Mouse (Mus musculus): Measurements from ENCODE around the gene Ctdsp1. TPM values are rescaled to one million over a fixed set of nuclear protein-coding genes. Genes with fewer than 3 reads are reported as not detected.

Ctdsp1 gene
- polyA plus RNA-seq, 2 experiments = 36.0 to 37.6 TPM

DNA sequence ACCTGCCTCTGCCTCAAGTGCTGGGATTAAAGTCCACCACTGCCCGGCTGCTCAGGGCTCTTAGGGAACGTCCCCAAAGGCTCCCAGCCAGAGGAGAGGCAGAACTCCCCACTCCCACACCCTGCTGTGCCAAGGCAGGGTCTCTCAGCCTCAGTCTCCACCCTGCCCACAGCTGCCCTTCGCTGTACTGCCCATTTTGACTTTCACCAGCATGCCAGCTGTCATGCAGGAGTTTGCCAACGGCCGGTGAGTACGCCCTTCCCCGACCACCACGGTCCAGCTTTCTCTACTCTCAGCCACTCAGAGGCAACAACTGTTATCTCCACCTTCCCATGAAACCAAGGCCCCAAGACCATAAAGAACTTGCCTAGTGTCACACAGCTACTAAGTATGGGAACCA, 6.8 kb upstream of the Ctdsp1 start:
- no peaks in the 10 kb centered on the region for H3K9me3 ChIP-seq (ENCODE audit: control insufficient read depth, low read length)
- no peak for ATAC-seq (ENCODE audit: insufficient read depth)
- peaks cover 5 to 26% of the 10 kb centered on the region in 2 experiments; a peak in 3 of 4 replicates for H3K4me1 ChIP-seq (replicated peaks; ENCODE audit: control insufficient read depth in 2 of 2, insufficient read depth in 2 of 2, low read length in 1 of 2)
- H3K4me3 ChIP-seq (ENCODE audit: insufficient read depth in 1 of 2, low read depth in 2 of 2, low read length in 2 of 2) = no peak overlapping the region
- no peaks in the 10 kb centered on the region for H3K27me3 ChIP-seq (ENCODE audit: control insufficient read depth, insufficient read depth, low read length)
- H3K27ac ChIP-seq = no peak overlapping the region
- WGBS (ENCODE audit: insufficient replicate concordance) = 67% methylated on average over 8 of the region's 8 CpGs
- H3K9ac ChIP-seq (replicated peaks) = no peak overlapping the region
- no peak for DNase-seq (ENCODE audit: low read depth in 3 of 3, low spot score in 3 of 3)
- H3K4me2 ChIP-seq (ENCODE audit: low read depth) = no peak overlapping the region
- TF ChIP-seq CTCF (IDR thresholded peaks at IDR 0.05; ENCODE audit: low read depth) = no peak
- no peaks in the 10 kb centered on the region for H3K36me3 ChIP-seq (replicated peaks; ENCODE audit: control insufficient read depth, insufficient read depth, low read depth)

DNA sequence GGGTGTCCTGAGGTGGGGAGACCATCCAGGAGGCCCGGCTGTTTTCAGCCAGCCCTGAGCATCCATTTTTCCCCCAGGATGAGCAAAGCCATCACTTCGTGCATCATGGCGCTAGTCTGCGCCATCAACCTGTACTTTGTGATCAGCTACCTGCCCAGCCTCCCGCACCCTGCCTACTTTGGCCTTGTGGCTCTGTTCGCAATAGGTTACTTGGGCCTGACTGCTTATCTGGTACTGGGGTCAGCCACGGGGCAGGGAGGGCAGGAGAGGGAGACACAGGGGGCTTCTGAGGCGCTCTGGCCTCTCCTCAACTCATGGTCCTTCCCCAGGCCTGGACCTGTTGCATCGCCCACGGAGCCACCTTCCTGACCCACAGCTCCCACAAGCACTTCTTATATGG, 6.2 kb upstream of the Ctdsp1 start:
- no peak overlapping the region for H3K4me3 ChIP-seq (ENCODE audit: insufficient read depth in 1 of 2, low read depth in 2 of 2, low read length in 2 of 2)
- no peaks in the 10 kb centered on the region for H3K27me3 ChIP-seq (ENCODE audit: control insufficient read depth, insufficient read depth, low read length)
- 81% methylated on average over 10 of the region's 10 CpGs for WGBS (ENCODE audit: insufficient replicate concordance)
- no peak overlapping the region for H3K9ac ChIP-seq (replicated peaks)
- no peak for TF ChIP-seq CTCF (IDR thresholded peaks at IDR 0.05; ENCODE audit: low read depth)
- H3K4me2 ChIP-seq (ENCODE audit: low read depth) = no peak overlapping the region
- DNase-seq (ENCODE audit: low read depth in 3 of 3, low spot score in 3 of 3) = no peak
- no peaks in the 10 kb centered on the region for H3K36me3 ChIP-seq (replicated peaks; ENCODE audit: control insufficient read depth, insufficient read depth, low read depth)
- H3K27ac ChIP-seq = no peak overlapping the region
- ATAC-seq (ENCODE audit: insufficient read depth) = no peak
- H3K4me1 ChIP-seq (replicated peaks; ENCODE audit: control insufficient read depth in 2 of 2, insufficient read depth in 2 of 2, low read length in 1 of 2) = peaks cover 9 to 28% of the 10 kb centered on the region in 2 experiments
- no peaks in the 10 kb centered on the region for H3K9me3 ChIP-seq (ENCODE audit: control insufficient read depth, low read length)

DNA sequence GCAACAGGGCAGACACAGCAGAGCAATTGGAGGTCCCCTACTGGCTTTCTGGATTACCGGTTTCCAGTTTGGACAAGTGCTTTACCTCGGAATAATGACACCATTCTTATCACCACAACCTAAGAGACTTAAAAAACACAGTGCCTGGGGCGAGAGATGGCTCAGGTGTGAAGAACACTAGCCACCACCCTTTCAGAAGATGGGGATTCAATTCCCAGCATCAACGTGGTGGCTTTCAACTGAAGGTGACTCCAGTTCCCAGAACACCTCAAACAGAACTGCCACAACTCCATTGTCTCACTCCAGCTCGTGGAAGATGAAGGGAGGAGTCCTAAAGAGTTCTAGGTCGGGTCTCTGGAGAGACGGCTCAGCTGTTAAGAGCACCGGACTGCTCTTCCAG, 5.8 kb upstream of the Ctdsp1 start:
- no peak overlapping the region for H3K9ac ChIP-seq (replicated peaks)
- ATAC-seq (ENCODE audit: insufficient read depth) (no peak), DNase-seq (ENCODE audit: low read depth in 3 of 3, low spot score in 3 of 3) (no peak)
- TF ChIP-seq EP300 (IDR thresholded peaks at IDR 0.05; ENCODE audit: low read depth) (no peak), CTCF (IDR thresholded peaks at IDR 0.05; ENCODE audit: low read depth) (no peak)
- no peaks in the 10 kb centered on the region for H3K27me3 ChIP-seq (ENCODE audit: control insufficient read depth, insufficient read depth, low read length)
- WGBS (ENCODE audit: insufficient replicate concordance) = 67% methylated on average over 8 of the region's 8 CpGs
- no peaks in the 10 kb centered on the region for H3K36me3 ChIP-seq (replicated peaks; ENCODE audit: control insufficient read depth, insufficient read depth, low read depth)
- H3K4me3 ChIP-seq (ENCODE audit: insufficient read depth in 1 of 2, low read depth in 2 of 2, low read length in 2 of 2) = no peak overlapping the region
- H3K4me1 ChIP-seq (replicated peaks; ENCODE audit: control insufficient read depth in 2 of 2, insufficient read depth in 2 of 2, low read length in 1 of 2) = peaks cover 14 to 31% of the 10 kb centered on the region in 2 experiments
- H3K4me2 ChIP-seq (ENCODE audit: low read depth) = no peak overlapping the region
- no peak overlapping the region for H3K27ac ChIP-seq
- H3K9me3 ChIP-seq (ENCODE audit: control insufficient read depth, low read length) = no peaks in the 10 kb centered on the region

DNA sequence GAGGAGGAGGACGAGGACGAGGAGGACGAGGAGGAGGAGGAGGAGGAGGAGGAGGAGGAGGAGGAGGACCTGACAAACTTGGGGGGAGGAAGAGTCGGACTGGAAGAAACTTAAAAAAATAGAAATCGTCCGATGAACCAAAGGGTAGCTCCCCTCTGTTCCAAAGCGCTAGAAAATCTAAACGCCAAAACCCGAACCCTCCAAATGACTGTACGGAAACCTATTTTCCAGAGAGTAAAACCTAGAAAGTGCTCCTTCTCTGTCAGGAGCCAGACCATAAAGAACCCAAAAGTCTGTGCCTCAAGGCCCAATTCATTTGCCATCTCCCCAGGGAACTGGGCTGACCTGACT, 5.0 kb upstream of the Ctdsp1 start:
- H3K4me1 ChIP-seq (replicated peaks; ENCODE audit: control insufficient read depth in 2 of 2, insufficient read depth in 2 of 2, low read length in 1 of 2) = peaks cover 19 to 33% of the 10 kb centered on the region in 2 experiments
- 52% methylated on average over 7 of the region's 10 CpGs for WGBS (ENCODE audit: insufficient replicate concordance)
- peak overlapping the region; percentile 75 for H3K9ac ChIP-seq (replicated peaks)

DNA sequence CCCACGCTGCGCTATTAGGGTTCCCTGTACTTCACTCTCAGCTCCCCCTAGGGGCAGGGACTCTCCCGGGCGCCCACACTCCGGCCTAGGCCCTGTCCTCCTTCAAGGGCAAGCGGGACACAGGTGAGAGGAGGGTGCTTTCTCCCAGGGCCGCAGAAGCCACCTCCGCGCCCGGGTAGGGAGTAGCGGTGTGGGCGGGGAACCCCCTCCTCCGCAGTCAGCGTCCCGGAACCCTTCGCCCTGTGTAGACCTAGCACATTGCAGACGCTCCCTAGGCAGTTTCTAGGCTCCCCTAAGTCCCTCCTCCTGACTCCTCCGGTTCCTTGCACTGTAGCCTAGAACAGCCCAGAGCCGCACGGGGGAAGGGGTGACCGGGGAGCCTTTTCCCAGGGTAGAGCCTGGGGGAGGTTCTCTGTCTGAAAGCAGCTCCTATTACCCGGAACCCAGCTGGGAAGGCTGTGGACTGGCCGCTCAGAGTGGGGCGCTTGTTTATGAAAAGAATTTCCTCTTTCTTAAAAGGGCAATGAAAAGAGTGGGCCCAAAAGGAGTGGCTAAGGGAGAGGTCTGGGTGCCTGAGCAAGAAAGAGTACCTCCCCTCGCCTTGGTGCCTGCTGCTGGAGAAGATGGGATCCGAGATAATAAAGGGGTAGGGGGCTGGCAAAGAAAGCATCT, 4.5 kb upstream of the Ctdsp1 start:
- H3K27me3 ChIP-seq (ENCODE audit: control insufficient read depth, insufficient read depth, low read length) = no peaks in the 10 kb centered on the region
- peak overlapping the region; percentile 75 for H3K9ac ChIP-seq (replicated peaks)
- peak overlapping the region; percentile 70 for H3K4me2 ChIP-seq (ENCODE audit: low read depth)
- TF ChIP-seq CTCF (IDR thresholded peaks at IDR 0.05; ENCODE audit: low read depth) (peak; percentile 91), EP300 (IDR thresholded peaks at IDR 0.05; ENCODE audit: low read depth) (peak; percentile 57; the same call in 1 of the 2 replicates)
- ATAC-seq (ENCODE audit: insufficient read depth) = peak; percentile 79
- H3K4me3 ChIP-seq (ENCODE audit: insufficient read depth in 1 of 2, low read depth in 2 of 2, low read length in 2 of 2) = peak overlapping the region; percentile 61 to 78
- DNase-seq (ENCODE audit: low read depth in 3 of 3, low spot score in 3 of 3) = peak; percentile 82 to 85 (median 84)
- H3K4me1 ChIP-seq (replicated peaks; ENCODE audit: control insufficient read depth in 2 of 2, insufficient read depth in 2 of 2, low read length in 1 of 2) = peaks cover 19 to 31% of the 10 kb centered on the region in 2 experiments
- H3K9me3 ChIP-seq (ENCODE audit: control insufficient read depth, low read length) = no peaks in the 10 kb centered on the region
- under 1% methylated on average over 26 of the region's 26 CpGs for WGBS (ENCODE audit: insufficient replicate concordance)
- H3K36me3 ChIP-seq (replicated peaks; ENCODE audit: control insufficient read depth, insufficient read depth, low read depth) = no peaks in the 10 kb centered on the region
- H3K27ac ChIP-seq = peak overlapping the region; percentile 65

More for the DNA sequence above, 5.0 kb upstream of the Ctdsp1 start:
- H3K36me3 ChIP-seq (replicated peaks; ENCODE audit: control insufficient read depth, insufficient read depth, low read depth) = no peaks in the 10 kb centered on the region
- H3K27ac ChIP-seq = peak overlapping the region; percentile 65; the same call in 1 of the 2 replicates
- no peaks in the 10 kb centered on the region for H3K27me3 ChIP-seq (ENCODE audit: control insufficient read depth, insufficient read depth, low read length)
- no peak for TF ChIP-seq EP300 (IDR thresholded peaks at IDR 0.05; ENCODE audit: low read depth)
- no peak for TF ChIP-seq CTCF (IDR thresholded peaks at IDR 0.05; ENCODE audit: low read depth)
- H3K9me3 ChIP-seq (ENCODE audit: control insufficient read depth, low read length) = no peaks in the 10 kb centered on the region
- ATAC-seq (ENCODE audit: insufficient read depth) = no peak
- peak overlapping the region; percentile 61 to 78 for H3K4me3 ChIP-seq (ENCODE audit: insufficient read depth in 1 of 2, low read depth in 2 of 2, low read length in 2 of 2)
- H3K4me2 ChIP-seq (ENCODE audit: low read depth) = peak overlapping the region; percentile 70
- DNase-seq (ENCODE audit: low read depth in 3 of 3, low spot score in 3 of 3) = no peak

Data from liver, embryonic 14.5 days (tissue).